Mouse (Mus musculus): ENCODE results near the gene Derl3. TPM values are rescaled to one million over a fixed set of nuclear protein-coding genes. Genes with fewer than 3 reads are reported as not detected.

Gene Derl3
- total RNA-seq (2023) = 4.7 TPM

DNA sequence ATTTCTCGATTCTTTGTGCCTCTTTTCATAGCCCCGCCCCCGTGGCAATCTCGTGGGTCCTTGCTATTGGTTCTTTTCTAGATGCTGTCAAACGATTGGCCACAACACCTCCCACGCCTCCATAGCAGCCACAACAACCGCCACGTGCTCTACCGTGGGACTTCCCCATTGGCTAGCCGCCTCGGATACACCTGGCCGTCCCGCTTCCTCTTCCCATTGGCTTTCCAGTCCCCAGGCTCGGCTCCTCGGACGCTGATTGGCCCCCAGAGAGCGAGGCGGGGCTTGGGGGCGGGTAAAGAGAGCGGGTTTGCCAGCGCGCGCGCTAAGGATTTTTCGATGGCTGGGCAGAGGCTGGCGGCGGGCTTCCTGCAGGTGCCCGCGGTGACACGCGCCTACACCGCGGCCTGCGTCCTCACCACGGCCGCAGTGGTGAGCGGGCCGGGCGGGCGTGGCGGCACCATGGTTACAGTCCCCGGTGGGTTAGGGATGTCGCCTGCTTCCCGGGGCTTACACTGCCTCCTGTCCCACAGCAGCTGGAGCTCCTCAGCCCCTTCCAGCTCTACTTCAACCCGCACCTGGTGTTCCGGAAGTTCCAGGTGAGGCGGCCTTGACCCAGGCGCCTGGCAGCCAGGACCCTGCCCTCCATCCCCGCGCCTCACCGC lies at the start of gene Derl3:
Gene Derl3, plus strand, starts transcription at position 325 of the 662 bp plus-strand sequence.

GRCm38 (mm10) chr10:75859786-75860470 lies 33.3 kb upstream of the Derl3 start, which contains the start of gene Mif:
Mif (minus strand) TSS chr10:75860240.

DNA sequence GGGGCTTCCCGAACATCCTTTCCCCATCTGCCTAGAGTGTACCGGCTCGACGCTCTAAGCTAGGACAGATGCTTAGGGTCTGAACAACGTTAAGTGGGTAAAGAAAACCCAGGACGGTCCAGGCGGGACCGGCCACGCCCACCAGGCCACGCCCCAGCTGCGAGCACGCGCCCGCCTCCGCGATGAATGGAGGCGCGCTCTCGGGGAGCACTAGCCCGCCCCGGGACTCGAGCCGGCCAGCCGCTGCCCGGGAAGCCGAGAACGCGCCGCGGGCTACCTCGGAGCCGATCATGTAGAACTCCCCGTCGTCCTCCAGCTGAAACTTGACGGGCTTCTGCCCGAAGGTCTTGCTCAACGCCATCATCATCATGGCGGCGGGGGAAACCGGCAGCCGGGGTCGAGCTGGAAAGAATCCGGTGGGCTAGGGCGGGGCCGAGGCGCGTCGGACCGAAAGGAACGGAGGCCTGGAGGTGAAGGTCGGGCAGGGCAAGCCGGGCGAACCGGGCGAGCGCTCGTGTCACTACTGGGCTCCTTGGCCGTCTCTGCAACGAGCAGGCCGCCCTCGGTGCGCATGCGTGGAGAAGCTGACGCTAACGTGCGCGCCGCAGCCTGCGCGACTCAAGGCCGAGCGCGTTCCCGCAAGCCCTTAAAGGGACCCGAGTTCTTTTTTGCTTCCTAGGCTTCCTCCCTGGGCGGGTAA lies 28.0 kb downstream of the Derl3 start, which contains the start of gene Smarcb1:
Gene Smarcb1, minus strand, starts transcription at position 592 of the 700 bp plus-strand sequence.

DNA sequence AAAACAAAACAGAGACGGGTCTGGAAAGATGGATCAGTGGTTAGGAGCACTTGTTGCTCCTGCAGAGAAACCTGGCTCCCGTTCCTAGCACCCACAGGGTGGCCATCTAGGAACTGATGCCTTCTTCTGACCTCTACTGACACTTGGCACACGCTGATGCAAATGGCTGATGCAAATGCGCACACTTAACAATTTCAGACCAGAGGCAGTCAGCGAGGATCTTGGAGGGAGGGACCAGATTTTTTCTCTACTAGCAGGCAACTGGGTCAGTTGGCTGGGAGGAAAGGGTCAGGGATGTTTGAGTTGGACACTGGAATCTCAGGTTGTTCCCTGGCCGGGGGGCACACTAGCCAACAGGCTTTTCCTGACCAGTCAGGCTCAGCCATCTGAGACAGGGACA lies 39.7 kb downstream of the Derl3 start, which contains the start of gene Chchd10:
Gene Chchd10, plus strand, starts transcription at position 240 of the 400 bp plus-strand sequence.

GRCm38 (mm10) chr10:75935680-75936541 lies 42.7 kb downstream of the Derl3 start, which contains the start of gene Mmp11:
Mmp11 (minus strand) TSS chr10:75936496.

DNA sequence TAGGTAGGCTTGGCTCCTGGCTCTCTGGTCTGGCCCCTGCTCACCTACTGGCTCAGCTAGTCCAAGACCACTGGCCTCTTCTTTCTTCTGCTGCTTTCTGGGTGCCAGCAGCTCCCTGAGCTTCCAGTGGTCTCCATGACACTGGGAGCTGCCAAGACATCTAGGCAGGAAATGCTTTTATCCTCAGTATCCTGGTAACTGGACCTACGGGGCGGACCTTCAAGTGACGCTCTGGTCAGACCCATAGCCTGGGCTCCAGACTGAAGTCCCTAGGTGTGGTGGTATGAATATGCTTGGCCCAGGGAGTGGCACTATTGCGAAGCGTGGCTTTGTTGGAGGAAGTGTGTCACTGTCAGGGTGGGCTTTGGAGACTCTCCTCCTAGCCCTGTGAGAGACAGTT lies 47.3 kb downstream of the Derl3 start, which contains the start of gene Gm867:
Gene Gm867, minus strand, starts transcription at position 153 of the 400 bp plus-strand sequence.

DNA sequence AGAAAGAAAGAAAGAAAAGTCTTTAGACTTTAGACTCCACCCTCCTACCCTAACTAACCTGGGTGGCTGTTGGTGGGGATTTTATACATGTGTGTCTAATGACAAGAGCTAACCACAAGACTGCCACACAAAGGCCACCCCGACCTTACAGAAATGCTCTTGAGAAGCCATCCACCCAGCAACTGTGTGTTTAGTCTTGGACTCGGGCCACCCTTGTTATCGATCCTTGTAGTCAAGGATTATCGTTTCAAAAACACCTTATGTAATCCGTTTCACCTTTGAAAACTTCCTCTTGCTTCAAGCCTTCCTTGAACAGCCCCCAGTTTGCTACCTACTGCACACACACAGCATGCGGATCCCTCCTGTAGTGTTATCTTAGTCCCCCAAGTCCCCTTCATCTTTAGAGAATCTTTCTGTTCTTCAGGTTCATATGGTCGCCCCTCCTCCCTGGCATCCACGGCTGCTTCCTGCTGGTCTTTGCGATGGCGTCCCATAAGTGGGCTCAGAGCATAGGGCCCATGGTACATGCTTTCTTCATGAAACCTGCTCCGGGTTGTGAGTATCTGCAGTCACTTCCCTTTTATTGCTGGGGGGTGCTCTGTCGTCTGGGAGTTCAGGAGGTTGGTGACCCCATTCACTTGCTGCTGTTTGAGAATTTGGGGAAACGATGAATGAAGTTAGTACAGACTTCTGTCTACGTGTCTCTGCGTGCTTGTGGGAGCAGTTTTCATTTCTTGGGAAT lies 49.7 kb downstream of the Derl3 start, which contains the start of gene Vpreb3:
Gene Vpreb3, plus strand, starts transcription at position 322 of the 742 bp plus-strand sequence.

Other genes starting within 250 kb of the Derl3 start
- 4.7 TPM for gene Susd2, start 249.4 kb upstream of the Derl3 start, total RNA-seq (2023)
- gene Cabin1, start 129.1 kb upstream of the Derl3 start, total RNA-seq (2023) = 110 TPM
- 23.0 TPM for gene Ddt, start 120.0 kb upstream of the Derl3 start, total RNA-seq (2023)
- not detected for gene Gm20441, start 112.5 kb upstream of the Derl3 start, total RNA-seq (2023)
- gene Gstt3, start 112.0 kb upstream of the Derl3 start, total RNA-seq (2023) = 2.9 TPM
- 1.8 TPM for gene Gstt1, start 94.8 kb upstream of the Derl3 start, total RNA-seq (2023)
- not detected for gene Gstt4, start 70.9 kb upstream of the Derl3 start, total RNA-seq (2023)
- 14.0 TPM for gene Gstt2, start 56.0 kb upstream of the Derl3 start, total RNA-seq (2023)
- gene Mif, start 33.2 kb upstream of the Derl3 start, total RNA-seq (2023) = 269 TPM
- gene Smarcb1, start 28.2 kb downstream of the Derl3 start, total RNA-seq (2023) = 50.6 TPM
- gene Chchd10, start 39.7 kb downstream of the Derl3 start, total RNA-seq (2023) = 28.0 TPM
- gene Mmp11, start 43.1 kb downstream of the Derl3 start, total RNA-seq (2023) = 1.9 TPM
- not detected for gene Gm867, start 47.3 kb downstream of the Derl3 start, total RNA-seq (2023)
- gene Vpreb3, start 49.6 kb downstream of the Derl3 start, total RNA-seq (2023) = 3.4 TPM
- 1.2 TPM for gene Gm5134, start 61.1 kb downstream of the Derl3 start, total RNA-seq (2023)
- 17.6 TPM for gene Zfp280b, start 139.2 kb downstream of the Derl3 start, total RNA-seq (2023)
- not detected for gene Slc5a4b, start 217.5 kb downstream of the Derl3 start, total RNA-seq (2023)